Mouse (Mus musculus): ENCODE measurements around the gene Rab25. TPM values are rescaled to one million over a fixed set of nuclear protein-coding genes. Genes with fewer than 3 reads are reported as not detected.

Gene Rab25
- polyA plus RNA-seq, 1 experiment from 2014 or later, result 1.1 TPM

MicroRNA genes within 50 kb of the gene (microRNA counts, 519-probe panel; counts per million panel counts)
- microRNA mmu-miR-1905, result 60.7 counts per million

Small RNA genes lying within 50 kb of the gene (microRNA-seq; reads per million reads assigned to microRNA genes)
- gene Mir1905, result 0.98 reads per million

Other genes with a start within 250 kb of the Rab25 start
- 97.1 and 97.9 TPM in 2 replicates for gene Glmp, start 223.3 kb downstream of the Rab25 start, polyA plus RNA-seq (2015; fragmentation: Nextera tagmentation; extraction: Ambion mirVana)
- 1.0 and 1.4 TPM in 2 replicates for gene Tmem79, start 212.2 kb downstream of the Rab25 start, polyA plus RNA-seq (2015; fragmentation: Nextera tagmentation; extraction: Ambion mirVana)
- 27.7 and 30.8 TPM in 2 replicates for gene Smg5, start 212.0 kb downstream of the Rab25 start, polyA plus RNA-seq (2015; fragmentation: Nextera tagmentation; extraction: Ambion mirVana)
- gene Paqr6, start 183.7 kb downstream of the Rab25 start, polyA plus RNA-seq (2015; fragmentation: Nextera tagmentation; extraction: Ambion mirVana), result 5.9 and 7.0 TPM in 2 replicates
- 0.15 and 0.69 TPM in 2 replicates for gene Bglap3, start 175.6 kb downstream of the Rab25 start, polyA plus RNA-seq (2015; fragmentation: Nextera tagmentation; extraction: Ambion mirVana)
- not detected in 2 replicates for gene Bglap2, start 169.6 kb downstream of the Rab25 start, polyA plus RNA-seq (2015; fragmentation: Nextera tagmentation; extraction: Ambion mirVana)
- not detected in 2 replicates for gene Bglap, start 163.8 kb downstream of the Rab25 start, polyA plus RNA-seq (2015; fragmentation: Nextera tagmentation; extraction: Ambion mirVana)
- 69.7 and 76.8 TPM in 2 replicates for gene Pmf1, start 138.0 kb downstream of the Rab25 start, polyA plus RNA-seq (2015; fragmentation: Nextera tagmentation; extraction: Ambion mirVana)
- 10.0 and 11.8 TPM in 2 replicates for gene Slc25a44, start 123.2 kb downstream of the Rab25 start, polyA plus RNA-seq (2015; fragmentation: Nextera tagmentation; extraction: Ambion mirVana)
- 27.0 and 29.1 TPM in 2 replicates for gene Sema4a, start 87.1 kb downstream of the Rab25 start, polyA plus RNA-seq (2015; fragmentation: Nextera tagmentation; extraction: Ambion mirVana)
- 123 and 131 TPM in 2 replicates for gene Lmna, start 38.3 kb downstream of the Rab25 start, polyA plus RNA-seq (2015; fragmentation: Nextera tagmentation; extraction: Ambion mirVana)
- 0.44 and 0.53 TPM in 2 replicates for gene Mex3a, start 15.9 kb downstream of the Rab25 start, polyA plus RNA-seq (2015; fragmentation: Nextera tagmentation; extraction: Ambion mirVana)
- gene Lamtor2, start 4.8 kb upstream of the Rab25 start, polyA plus RNA-seq (2015; fragmentation: Nextera tagmentation; extraction: Ambion mirVana), result 98.6 and 107 TPM in 2 replicates
- 14.8 and 16.4 TPM in 2 replicates for gene Ubqln4, start 5.5 kb upstream of the Rab25 start, polyA plus RNA-seq (2015; fragmentation: Nextera tagmentation; extraction: Ambion mirVana)
- 171 and 190 TPM in 2 replicates for gene Ssr2, start 27.6 kb upstream of the Rab25 start, polyA plus RNA-seq (2015; fragmentation: Nextera tagmentation; extraction: Ambion mirVana)
- 16.4 and 20.0 TPM in 2 replicates for gene Arhgef2, start 57.7 kb upstream of the Rab25 start, polyA plus RNA-seq (2015; fragmentation: Nextera tagmentation; extraction: Ambion mirVana)
- gene Rxfp4, start 104.8 kb upstream of the Rab25 start, polyA plus RNA-seq (2015; fragmentation: Nextera tagmentation; extraction: Ambion mirVana), result not detected in 2 replicates
- gene Khdc4, start 137.5 kb upstream of the Rab25 start, polyA plus RNA-seq (2015; fragmentation: Nextera tagmentation; extraction: Ambion mirVana), result 22.0 and 24.5 TPM in 2 replicates
- 32.9 and 33.8 TPM in 2 replicates for gene Rit1, start 168.5 kb upstream of the Rab25 start, polyA plus RNA-seq (2015; fragmentation: Nextera tagmentation; extraction: Ambion mirVana)
- gene Syt11, start 226.9 kb upstream of the Rab25 start, polyA plus RNA-seq (2015; fragmentation: Nextera tagmentation; extraction: Ambion mirVana), result 0.42 and 0.54 TPM in 2 replicates

Measured in liver, embryonic 16.5 days (tissue).